Mouse (Mus musculus) testis, adult 2 months (tissue): ENCODE data around the gene Abcc1.

Source experiments
- CTCF ChIP-seq: fragments of 200-500 bp; IDR thresholded peaks from 2 replicates; pipeline ENCODE4 v1.5.1; 2012; ENCODE audit warnings: low read depth, mild to moderate bottlenecking, inconsistent platforms, low read length, moderate library complexity; ENCODE audit not compliant: control insufficient read depth, insufficient read depth, insufficient replicate concordance
- POLR2A ChIP-seq: fragments of 200-500 bp; IDR thresholded peaks from 2 replicates; pipeline ENCODE4 v1.6.1; 2012; ENCODE audit warnings: low read depth, mild to moderate bottlenecking, inconsistent platforms, low read length, moderate library complexity; ENCODE audit not compliant: control insufficient read depth

DNA sequence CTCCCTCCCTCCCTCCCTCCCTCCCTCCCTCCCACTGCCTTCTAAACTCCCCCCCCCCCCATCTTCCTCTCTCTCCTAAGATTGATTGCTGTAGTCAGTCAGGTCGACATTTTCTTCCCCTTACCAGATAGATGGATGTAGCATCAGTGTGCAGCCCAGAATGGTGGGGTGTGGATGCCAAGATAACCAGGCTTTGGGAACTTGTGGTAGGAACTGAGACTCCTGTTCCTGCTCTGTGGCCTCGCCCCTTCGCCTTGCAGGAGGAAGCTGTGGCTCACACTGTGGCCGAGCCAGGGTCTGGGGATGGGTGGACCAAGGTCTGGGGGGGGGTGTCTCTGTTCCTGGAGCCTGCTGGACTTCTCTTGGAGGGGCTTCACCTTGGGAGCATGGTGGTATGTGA, 4.1 kb downstream of the Abcc1 start:
- TF ChIP-seq CTCF (no peak), POLR2A (no peak)
